Mouse (Mus musculus) CH12.LX (cell line): ENCODE measurements around the gene Rnd1. TPM values are rescaled to one million over a fixed set of nuclear protein-coding genes. Genes with fewer than 3 reads are reported as not detected.

Experiments used
- DNase-seq: peaks from one replicate; pipeline ENCODE4 v3.0.0-alpha.2; 2013; ENCODE audit errors: extremely low read depth
- H3K27ac ChIP-seq: 2 replicates; pipeline ENCODE4 v1.5.1; 2012; ENCODE audit warnings: low read depth, mild to moderate bottlenecking, control low read depth, moderate library complexity; ENCODE audit not compliant: insufficient read depth
- H3K27me3 ChIP-seq: replicated peaks from 2 replicates; pipeline ENCODE3; 2012; ENCODE audit warnings: inconsistent platforms
- H3K36me3 ChIP-seq, 2 experiments: replicated peaks in 1 of 2; 2 replicates each; pipeline versions ENCODE3 to v1.6.1; 2012; ENCODE audit warnings: inconsistent platforms in 1 of 2, low read length in 1 of 2, mild to moderate bottlenecking in 1 of 2, mixed read lengths in 1 of 2, moderate library complexity in 1 of 2; ENCODE audit not compliant: control insufficient read depth in 1 of 2, insufficient read depth in 1 of 2
- H3K4me1 ChIP-seq, 2 experiments: 2 replicates each; pipeline ENCODE4 v1.6.1; 2012; ENCODE audit warnings: inconsistent platforms in 1 of 2, moderate library complexity in 1 of 2; ENCODE audit not compliant: insufficient read depth in 2 of 2, control insufficient read depth in 1 of 2
- H3K4me2 ChIP-seq: 2 replicates; pipeline ENCODE4 v1.6.1; 2012; ENCODE audit warnings: low read depth, mild to moderate bottlenecking, control low read depth; ENCODE audit not compliant: poor library complexity, insufficient read depth, severe bottlenecking
- H3K4me3 ChIP-seq, 3 experiments: fragments of 150-350 bp in 1 of 3; sonication (generic) in 1 of 3; replicated peaks in 1 of 3; 2 replicates each; pipeline versions ENCODE3 to v1.5.1; 2011 to 2012; ENCODE audit warnings: low read depth in 2 of 3, low read length in 2 of 3, mild to moderate bottlenecking in 2 of 3, moderate library complexity in 2 of 3, control low read depth in 1 of 3, improper control_type of control experiment in 1 of 3, inconsistent platforms in 1 of 3, mixed read lengths in 1 of 3; ENCODE audit not compliant: poor library complexity in 1 of 3
- H3K79me2 ChIP-seq: replicated peaks from 2 replicates; pipeline ENCODE4 v1.6.1; 2012; ENCODE audit warnings: mild to moderate bottlenecking, moderate library complexity; ENCODE audit not compliant: control insufficient read depth, poor library complexity, insufficient read depth, severe bottlenecking; ENCODE audit errors: extremely low read depth
- H3K9ac ChIP-seq: 2 replicates; pipeline ENCODE4 v1.6.1; 2012; ENCODE audit warnings: low read depth, mild to moderate bottlenecking, control low read depth, moderate library complexity; ENCODE audit not compliant: insufficient read depth
- H3K9me3 ChIP-seq: replicated peaks from 2 replicates; pipeline ENCODE3; 2012; ENCODE audit warnings: low read length, inconsistent platforms, mixed read lengths
- BHLHE40 ChIP-seq: IDR thresholded peaks from 2 replicates; pipeline ENCODE4 v1.6.1; 2011; ENCODE audit warnings: mild to moderate bottlenecking, low read depth, low read length, improper control_type of control experiment
- CHD1 ChIP-seq: IDR thresholded peaks from 2 replicates; pipeline ENCODE4 v1.6.1; 2012; ENCODE audit warnings: low read depth, low read length, improper control_type of control experiment, inconsistent platforms
- CHD2 ChIP-seq: IDR thresholded peaks from 2 replicates; pipeline ENCODE4 v1.6.1; 2011; ENCODE audit warnings: low read length, improper control_type of control experiment
- E2F4 ChIP-seq: IDR thresholded peaks from 2 replicates; pipeline ENCODE4 v1.6.1; 2011; ENCODE audit warnings: low read depth, low read length, improper control_type of control experiment; ENCODE audit not compliant: insufficient replicate concordance
- ELF1 ChIP-seq: IDR thresholded peaks from 2 replicates; pipeline ENCODE4 v1.6.1; 2014; ENCODE audit warnings: low read depth, mild to moderate bottlenecking, inconsistent platforms, low read length, improper control_type of control experiment
- EP300 ChIP-seq: IDR thresholded peaks from 2 replicates; pipeline ENCODE4 v1.6.1; 2011; ENCODE audit warnings: low read length, improper control_type of control experiment
- ETS1 ChIP-seq: conservative IDR thresholded peaks from 2 replicates; pipeline ENCODE4 v1.6.1; 2012; ENCODE audit warnings: low read depth, mild to moderate bottlenecking, inconsistent platforms, low read length, improper control_type of control experiment, moderate library complexity
- GABPA ChIP-seq: IDR thresholded peaks from 2 replicates; pipeline ENCODE4 v1.6.1; 2012; ENCODE audit warnings: low read depth, low read length, improper control_type of control experiment, inconsistent platforms; ENCODE audit not compliant: insufficient replicate concordance
- HCFC1 ChIP-seq: IDR thresholded peaks from 2 replicates; pipeline ENCODE4 v1.6.1; 2012; ENCODE audit warnings: low read depth, mild to moderate bottlenecking, inconsistent platforms, low read length, improper control_type of control experiment
- IRF4 ChIP-seq: IDR thresholded peaks from 2 replicates; pipeline ENCODE4 v1.6.1; 2014; ENCODE audit warnings: low read depth, mild to moderate bottlenecking, inconsistent platforms, low read length, improper control_type of control experiment
- KAT2A ChIP-seq: IDR thresholded peaks from 2 replicates; pipeline ENCODE4 v1.6.1; 2012; ENCODE audit warnings: low read length, improper control_type of control experiment, inconsistent platforms; ENCODE audit not compliant: insufficient replicate concordance
- MAFK ChIP-seq: IDR thresholded peaks from 2 replicates; pipeline ENCODE4 v1.6.1; 2011; ENCODE audit warnings: low read length, improper control_type of control experiment; ENCODE audit not compliant: insufficient replicate concordance
- MEF2A ChIP-seq: IDR thresholded peaks from 2 replicates; pipeline ENCODE4 v1.6.1; 2014; ENCODE audit warnings: low read depth, mild to moderate bottlenecking, inconsistent platforms, low read length, improper control_type of control experiment, borderline replicate concordance
- MYC ChIP-seq: IDR thresholded peaks from 2 replicates; pipeline ENCODE4 v1.6.1; 2011; ENCODE audit warnings: low read depth, mild to moderate bottlenecking, improper control_type of control experiment, low read length
- NELFE ChIP-seq: IDR thresholded peaks from 2 replicates; pipeline ENCODE4 v1.6.1; 2011; ENCODE audit warnings: low read depth, low read length, improper control_type of control experiment
- NRF1 ChIP-seq: IDR thresholded peaks from 2 replicates; pipeline ENCODE4 v1.6.1; 2014; ENCODE audit warnings: low read depth, mild to moderate bottlenecking, inconsistent platforms, low read length, improper control_type of control experiment, moderate library complexity
- PAX5 ChIP-seq: IDR thresholded peaks from 2 replicates; pipeline ENCODE4 v1.6.1; 2012; ENCODE audit warnings: low read length, inconsistent platforms, mixed read lengths
- POLR2A ChIP-seq: IDR thresholded peaks from 2 replicates; pipeline ENCODE4 v1.6.1; 2011; ENCODE audit warnings: low read depth, mild to moderate bottlenecking, improper control_type of control experiment, low read length
- RAD21 ChIP-seq: IDR thresholded peaks from 2 replicates; pipeline ENCODE4 v1.6.1; 2011; ENCODE audit warnings: low read depth, mild to moderate bottlenecking, low read length, improper control_type of control experiment, moderate library complexity
- RCOR1 ChIP-seq: conservative IDR thresholded peaks from 2 replicates; pipeline ENCODE4 v1.6.1; 2012; ENCODE audit warnings: low read depth, mild to moderate bottlenecking, inconsistent platforms, low read length, improper control_type of control experiment
- SIN3A ChIP-seq: IDR thresholded peaks from 2 replicates; pipeline ENCODE4 v1.6.1; 2012; ENCODE audit warnings: low read length, improper control_type of control experiment, inconsistent platforms
- UBTF ChIP-seq: IDR thresholded peaks from 2 replicates; pipeline ENCODE4 v1.6.1; 2012; ENCODE audit warnings: low read depth, mild to moderate bottlenecking, inconsistent platforms, low read length, improper control_type of control experiment, moderate library complexity
- USF1 ChIP-seq: IDR thresholded peaks from 2 replicates; pipeline ENCODE4 v1.6.1; 2014; ENCODE audit warnings: low read depth, mild to moderate bottlenecking, inconsistent platforms, low read length, improper control_type of control experiment
- ZC3H11A ChIP-seq: IDR thresholded peaks from 2 replicates; pipeline ENCODE4 v1.6.1; 2012; ENCODE audit warnings: low read depth, mild to moderate bottlenecking, inconsistent platforms, low read length, improper control_type of control experiment
- dilution Hi-C: fragments of 300-500 bp; cut with MboI; formaldehyde crosslinking; loops from 2 replicates; pipeline ENCODE4 v1.14.3; 2020; ENCODE audit warnings: low sequenced_read_pairs; ENCODE audit not compliant: extremely low pct_unique_long_range_greater_than_20kb, extremely low pct_ligation_motif_present
- in situ Hi-C: fragments of 300-500 bp; cut with MboI; formaldehyde crosslinking; loops from 3 replicates; pipeline ENCODE4 v1.14.3; 2019; ENCODE audit warnings: low sequenced_read_pairs, low pct_ligation_motif_present, low pct_unique_long_range_greater_than_20kb, mixed read lengths
- polyA plus RNA-seq: library from polyadenylated mRNA; unstranded; fragments of >175 nt; gene quantifications from 2 replicates; pipeline ENCODE4 v1.2.1, GENCODE M21; 2012; ENCODE audit warnings: low read depth; ENCODE audit not compliant: insufficient read length
- total RNA-seq, 2 experiments: library from RNA; depleted of rRNA; stranded (reverse); fragments of 300-350 nt in 1 of 2; fragments of >200 nt in 1 of 2; gene quantifications; 2 replicates each; pipeline ENCODE4 v1.2.3; 2012 to 2014

Gene Rnd1
- total and polyA plus RNA-seq, 3 experiments = 6.0 to 9.4 (median 6.3) TPM

GRCm38 (mm10) chr15:98683746-98684145 lies 6.5 kb upstream of the Rnd1 start:
- no peak for DNase-seq
- no peak overlapping the region for H3K4me2 ChIP-seq
- dilution Hi-C loops (no loop called here), in situ Hi-C loops (no loop called here)
- H3K27ac ChIP-seq = no peak overlapping the region
- no peaks in the 10 kb centered on the region for H3K36me3 ChIP-seq
- no peak overlapping the region for H3K9ac ChIP-seq
- peaks cover 2% of the 10 kb centered on the region for H3K9me3 ChIP-seq
- peaks cover 20% of the 10 kb centered on the region for H3K27me3 ChIP-seq
- H3K79me2 ChIP-seq = no peaks in the 10 kb centered on the region
- H3K4me3 ChIP-seq = no peak overlapping the region
- peaks cover 8 to 28% of the 10 kb centered on the region in 2 experiments for H3K4me1 ChIP-seq
- TF ChIP-seq RAD21 (no peak), ELF1 (no peak), CHD2 (no peak), NELFE (no peak), EP300 (no peak), USF1 (no peak), PAX5 (no peak)

DNA sequence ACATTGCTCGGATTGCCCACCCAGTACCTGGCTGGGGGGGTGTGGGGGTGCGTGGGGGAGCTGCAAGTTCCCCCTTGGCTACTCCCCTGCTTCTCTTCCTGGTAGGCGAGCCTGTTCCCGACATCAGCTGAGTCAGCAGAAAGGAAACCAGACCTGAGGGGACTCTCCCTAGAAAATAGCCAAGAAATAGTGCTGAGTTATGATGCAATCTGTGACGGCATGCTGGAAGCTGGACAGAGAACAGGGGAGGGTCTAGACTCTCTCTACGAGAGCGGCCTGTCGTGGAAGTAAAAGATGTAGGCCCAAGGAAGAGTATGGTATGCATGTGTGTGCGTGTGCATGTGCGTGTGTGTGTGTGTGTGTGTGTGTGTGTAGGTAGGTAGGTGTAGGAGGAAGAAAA lies 5.9 kb upstream of the Rnd1 start:
- TF ChIP-seq MAFK = peak; percentile 97
- TF ChIP-seq KAT2A = no peak
- TF ChIP-seq POLR2A = no peak
- no peak for TF ChIP-seq CHD2
- TF ChIP-seq NELFE = no peak
- no peak for TF ChIP-seq RAD21
- peak; percentile 17; the same call in 1 of the 2 replicates for TF ChIP-seq ETS1
- DNase-seq = no peak
- no peak overlapping the region; the same call in 1 of the 2 replicates for H3K4me2 ChIP-seq
- no peak overlapping the region for H3K27ac ChIP-seq
- no peaks in the 10 kb centered on the region for H3K36me3 ChIP-seq
- dilution Hi-C loops = no loop called here
- no peak overlapping the region for H3K9ac ChIP-seq
- in situ Hi-C loops = no loop called here
- peaks cover 9 to 32% of the 10 kb centered on the region in 2 experiments for H3K4me1 ChIP-seq
- peaks cover 2% of the 10 kb centered on the region for H3K9me3 ChIP-seq
- H3K27me3 ChIP-seq = peaks cover 17% of the 10 kb centered on the region
- no peak overlapping the region for H3K4me3 ChIP-seq
- no peaks in the 10 kb centered on the region for H3K79me2 ChIP-seq

DNA sequence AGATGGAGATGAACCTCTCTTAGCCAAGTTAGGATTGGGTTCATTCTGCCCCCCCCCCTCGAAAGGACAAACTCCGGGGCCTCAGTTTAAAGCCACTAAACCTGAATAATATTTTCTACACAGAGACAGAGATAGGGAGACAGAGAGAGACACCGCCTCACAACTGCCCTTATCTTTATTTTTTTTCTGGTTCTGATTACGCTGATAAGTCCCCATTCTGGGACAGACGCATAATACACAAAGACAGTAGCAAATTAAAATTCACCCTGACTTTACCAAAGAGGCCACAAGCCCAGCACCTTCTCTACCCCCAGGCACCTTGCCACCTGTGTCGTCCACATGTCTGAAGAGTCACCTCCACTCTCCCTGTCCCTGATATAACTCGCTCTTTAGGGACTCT lies 4.4 kb upstream of the Rnd1 start:
- Histone ChIP-seq H3K4me3 (no peak overlapping the region), H3K27me3 (peaks cover 17% of the 10 kb centered on the region), H3K27ac (no peak overlapping the region), H3K4me1 (peaks cover 12 to 40% of the 10 kb centered on the region in 2 experiments), H3K9ac (no peak overlapping the region), H3K79me2 (no peaks in the 10 kb centered on the region), H3K4me2 (no peak overlapping the region), H3K9me3 (peaks cover 2% of the 10 kb centered on the region), H3K36me3 (no peaks in the 10 kb centered on the region)
- dilution Hi-C loops = no loop called here
- no peak for DNase-seq
- no peak for TF ChIP-seq CHD1
- no peak for TF ChIP-seq ETS1
- TF ChIP-seq ELF1 = no peak
- TF ChIP-seq RAD21 = no peak
- TF ChIP-seq NRF1 = no peak
- no peak for TF ChIP-seq GABPA
- TF ChIP-seq ZC3H11A = no peak
- no peak for TF ChIP-seq EP300
- TF ChIP-seq BHLHE40 = no peak
- no peak for TF ChIP-seq RCOR1
- TF ChIP-seq IRF4 = no peak
- no peak for TF ChIP-seq USF1
- TF ChIP-seq UBTF = no peak
- TF ChIP-seq CHD2 = no peak
- TF ChIP-seq SIN3A = no peak
- TF ChIP-seq E2F4 = no peak
- TF ChIP-seq MYC = no peak
- no peak for TF ChIP-seq MEF2A
- TF ChIP-seq HCFC1 = no peak
- in situ Hi-C loops = no loop called here
